Mouse (Mus musculus): ENCODE measurements around the gene Kcnk18. TPM values are rescaled to one million over a fixed set of nuclear protein-coding genes. Genes with fewer than 3 reads are reported as not detected.

Kcnk18 gene
- 0.04 and 0.05 TPM in 2 replicates for polyA plus RNA-seq (2012; rRNA removed)

GRCm38 (mm10) chr19:59218991-59219390 lies at the start of gene Kcnk18:
Gene Kcnk18 (plus strand): TSS chr19:59219214.
- no peaks in the 10 kb centered on the region for H3K27me3 ChIP-seq (ENCODE audit: control insufficient read depth, insufficient read depth, low read length)
- H3K27ac ChIP-seq (ENCODE audit: control insufficient read depth, insufficient read depth, low read depth, low read length), result no peak within 1 kb of the TSS
- no peaks in the 10 kb centered on the region for H3K36me3 ChIP-seq (ENCODE audit: control insufficient read depth, insufficient read depth, low read length)
- TF ChIP-seq CTCF (IDR thresholded peaks at IDR 0.05; ENCODE audit: control insufficient read depth, insufficient read depth, insufficient replicate concordance, low read depth, low read length) (no peak), POLR2A (IDR thresholded peaks at IDR 0.05; ENCODE audit: control insufficient read depth, low read depth, low read length) (no peak)
- H3K4me3 ChIP-seq (ENCODE audit: control insufficient read depth, low read depth, low read length), result no peak within 1 kb of the TSS
- peaks cover 3% of the 10 kb centered on the region; the same call in 1 of the 2 replicates for H3K4me1 ChIP-seq (ENCODE audit: control insufficient read depth, insufficient read depth, low read length)

- Histone ChIP-seq H3K27ac (ENCODE audit: control insufficient read depth, insufficient read depth, low read depth, low read length) (no peak within 1 kb of the TSS), H3K4me1 (ENCODE audit: control insufficient read depth, insufficient read depth, low read length) (peaks cover 31% of the 10 kb centered on the region), H3K4me3 (ENCODE audit: control insufficient read depth, low read depth, low read length) (peak within 1 kb of the TSS; percentile 18; the same call in 1 of the 2 replicates), H3K27me3 (ENCODE audit: control insufficient read depth, insufficient read depth, low read length) (peaks cover 30% of the 10 kb centered on the region), H3K36me3 (ENCODE audit: control insufficient read depth, insufficient read depth, low read length) (no peaks in the 10 kb centered on the region)
- TF ChIP-seq CTCF (IDR thresholded peaks at IDR 0.05; ENCODE audit: control insufficient read depth, insufficient read depth, insufficient replicate concordance, low read depth, low read length) (no peak), POLR2A (IDR thresholded peaks at IDR 0.05; ENCODE audit: control insufficient read depth, low read depth, low read length) (no peak)
These were observed 48.9 kb upstream of the Kcnk18 start, which contains the start of gene Vax1 for GRCm38 (mm10) chr19:59169936-59170765. Gene Vax1 (minus strand): TSS chr19:59170056.

- no peak overlapping the region for H3K4me3 ChIP-seq (ENCODE audit: control insufficient read depth, low read depth, low read length)
- TF ChIP-seq POLR2A (IDR thresholded peaks at IDR 0.05; ENCODE audit: control insufficient read depth, low read depth, low read length), result no peak
- no peak for TF ChIP-seq CTCF (IDR thresholded peaks at IDR 0.05; ENCODE audit: control insufficient read depth, insufficient read depth, insufficient replicate concordance, low read depth, low read length)
- H3K36me3 ChIP-seq (ENCODE audit: control insufficient read depth, insufficient read depth, low read length), result no peaks in the 10 kb centered on the region
- peaks cover 31% of the 10 kb centered on the region for H3K4me1 ChIP-seq (ENCODE audit: control insufficient read depth, insufficient read depth, low read length)
- peaks cover 27% of the 10 kb centered on the region for H3K27me3 ChIP-seq (ENCODE audit: control insufficient read depth, insufficient read depth, low read length)
- no peak overlapping the region for H3K27ac ChIP-seq (ENCODE audit: control insufficient read depth, insufficient read depth, low read depth, low read length)
These were observed 48.3 kb upstream of the Kcnk18 start for GRCm38 (mm10) chr19:59170766-59171095.

GRCm38 (mm10) chr19:59171151-59171870 lies 47.7 kb upstream of the Kcnk18 start:
- TF ChIP-seq CTCF (IDR thresholded peaks at IDR 0.05; ENCODE audit: control insufficient read depth, insufficient read depth, insufficient replicate concordance, low read depth, low read length) (no peak), POLR2A (IDR thresholded peaks at IDR 0.05; ENCODE audit: control insufficient read depth, low read depth, low read length) (no peak)
- Histone ChIP-seq H3K4me3 (ENCODE audit: control insufficient read depth, low read depth, low read length) (peak overlapping the region; percentile 88), H3K36me3 (ENCODE audit: control insufficient read depth, insufficient read depth, low read length) (no peaks in the 10 kb centered on the region), H3K27me3 (ENCODE audit: control insufficient read depth, insufficient read depth, low read length) (peaks cover 25% of the 10 kb centered on the region), H3K27ac (ENCODE audit: control insufficient read depth, insufficient read depth, low read depth, low read length) (no peak overlapping the region), H3K4me1 (ENCODE audit: control insufficient read depth, insufficient read depth, low read length) (peaks cover 28% of the 10 kb centered on the region)

- H3K27me3 ChIP-seq (ENCODE audit: control insufficient read depth, insufficient read depth, low read length), result peaks cover 24% of the 10 kb centered on the region
- no peak for TF ChIP-seq CTCF (IDR thresholded peaks at IDR 0.05; ENCODE audit: control insufficient read depth, insufficient read depth, insufficient replicate concordance, low read depth, low read length)
- TF ChIP-seq POLR2A (IDR thresholded peaks at IDR 0.05; ENCODE audit: control insufficient read depth, low read depth, low read length), result no peak
- H3K27ac ChIP-seq (ENCODE audit: control insufficient read depth, insufficient read depth, low read depth, low read length), result no peak overlapping the region
- H3K4me3 ChIP-seq (ENCODE audit: control insufficient read depth, low read depth, low read length), result peak overlapping the region; percentile 88
- peaks cover 26% of the 10 kb centered on the region for H3K4me1 ChIP-seq (ENCODE audit: control insufficient read depth, insufficient read depth, low read length)
- H3K36me3 ChIP-seq (ENCODE audit: control insufficient read depth, insufficient read depth, low read length), result no peaks in the 10 kb centered on the region
These were observed 47.2 kb upstream of the Kcnk18 start for GRCm38 (mm10) chr19:59171871-59172245.

- H3K4me1 ChIP-seq (ENCODE audit: control insufficient read depth, insufficient read depth, low read length), result peaks cover 26% of the 10 kb centered on the region
- no peaks in the 10 kb centered on the region for H3K36me3 ChIP-seq (ENCODE audit: control insufficient read depth, insufficient read depth, low read length)
- no peak overlapping the region for H3K4me3 ChIP-seq (ENCODE audit: control insufficient read depth, low read depth, low read length)
- peaks cover 21% of the 10 kb centered on the region for H3K27me3 ChIP-seq (ENCODE audit: control insufficient read depth, insufficient read depth, low read length)
- TF ChIP-seq CTCF (IDR thresholded peaks at IDR 0.05; ENCODE audit: control insufficient read depth, insufficient read depth, insufficient replicate concordance, low read depth, low read length) (no peak), POLR2A (IDR thresholded peaks at IDR 0.05; ENCODE audit: control insufficient read depth, low read depth, low read length) (no peak)
- no peak overlapping the region for H3K27ac ChIP-seq (ENCODE audit: control insufficient read depth, insufficient read depth, low read depth, low read length)
These were observed 46.2 kb upstream of the Kcnk18 start for GRCm38 (mm10) chr19:59172781-59173180.

GRCm38 (mm10) chr19:59173341-59174015 lies 45.5 kb upstream of the Kcnk18 start:
- peaks cover 25% of the 10 kb centered on the region for H3K4me1 ChIP-seq (ENCODE audit: control insufficient read depth, insufficient read depth, low read length)
- TF ChIP-seq POLR2A (IDR thresholded peaks at IDR 0.05; ENCODE audit: control insufficient read depth, low read depth, low read length), result no peak
- no peak for TF ChIP-seq CTCF (IDR thresholded peaks at IDR 0.05; ENCODE audit: control insufficient read depth, insufficient read depth, insufficient replicate concordance, low read depth, low read length)

More at GRCm38 (mm10) chr19:59173341-59174015, 45.5 kb upstream of the Kcnk18 start:
- peaks cover 21% of the 10 kb centered on the region for H3K27me3 ChIP-seq (ENCODE audit: control insufficient read depth, insufficient read depth, low read length)
- H3K4me3 ChIP-seq (ENCODE audit: control insufficient read depth, low read depth, low read length), result no peak overlapping the region
- H3K27ac ChIP-seq (ENCODE audit: control insufficient read depth, insufficient read depth, low read depth, low read length), result no peak overlapping the region
- no peaks in the 10 kb centered on the region for H3K36me3 ChIP-seq (ENCODE audit: control insufficient read depth, insufficient read depth, low read length)
